Mouse (Mus musculus) myocyte (in vitro differentiated cells): ENCODE measurements around the gene Erbb3. TPM values are rescaled to one million over a fixed set of nuclear protein-coding genes. Genes with fewer than 3 reads are reported as not detected.

ENCODE experiments used
- H3K27me3 ChIP-seq: one replicate; pipeline ENCODE4 v1.6.1; 2011; ENCODE audit not compliant: control insufficient read depth, insufficient read depth, insufficient read length
- H3K36me3 ChIP-seq: one replicate; pipeline ENCODE4 v1.6.1; 2011; ENCODE audit not compliant: control insufficient read depth, insufficient read depth
- H3K4me2 ChIP-seq: one replicate; pipeline ENCODE4 v1.6.1; 2011; ENCODE audit warnings: low read depth, control low read depth
- H3K4me3 ChIP-seq: one replicate; pipeline ENCODE4 v1.5.1; 2011; ENCODE audit warnings: mild to moderate bottlenecking, control low read depth, moderate library complexity
- H3K79me2 ChIP-seq: one replicate; pipeline ENCODE4 v1.6.1; 2011; ENCODE audit not compliant: control insufficient read depth, insufficient read depth
- H3ac ChIP-seq: one replicate; pipeline ENCODE4 v1.6.1; 2011; ENCODE audit not compliant: control insufficient read depth, insufficient read length
- CEBPB ChIP-seq: IDR thresholded peaks from 2 replicates; pipeline ENCODE4 v1.6.1; 2011; ENCODE audit warnings: mild to moderate bottlenecking, moderate library complexity; ENCODE audit not compliant: poor library complexity, insufficient read depth, severe bottlenecking
- E2F4 ChIP-seq: IDR thresholded peaks from one replicate; pipeline ENCODE4 v1.6.1; 2011; ENCODE audit warnings: mild to moderate bottlenecking, control low read depth, moderate library complexity; ENCODE audit not compliant: insufficient read depth
- MAX ChIP-seq: IDR thresholded peaks from one replicate; pipeline ENCODE4 v1.6.1; 2011; ENCODE audit warnings: low read depth, mild to moderate bottlenecking, control low read depth
- MYOD1 ChIP-seq, 3 experiments: IDR thresholded peaks; one replicate each; pipeline ENCODE4 v1.6.1; 2011; ENCODE audit warnings: control low read depth in 2 of 3, low read depth in 2 of 3, mild to moderate bottlenecking in 2 of 3, moderate library complexity in 1 of 3; ENCODE audit not compliant: insufficient read length in 2 of 3, control insufficient read depth in 1 of 3
- MYOG ChIP-seq, 3 experiments: IDR thresholded peaks; one replicate each; pipeline ENCODE4 v1.6.1; 2011; ENCODE audit warnings: control low read depth in 2 of 3, low read depth in 2 of 3, mild to moderate bottlenecking in 2 of 3; ENCODE audit not compliant: insufficient read length in 2 of 3, control insufficient read depth in 1 of 3, insufficient read depth in 1 of 3
- POLR2A ChIP-seq: IDR thresholded peaks from one replicate; pipeline ENCODE4 v1.6.1; 2011; ENCODE audit warnings: low read depth, mild to moderate bottlenecking, control low read depth, moderate library complexity; ENCODE audit not compliant: insufficient read length
- POLR2AphosphoS2 ChIP-seq: IDR thresholded peaks from one replicate; pipeline ENCODE4 v1.6.1; 2011; ENCODE audit warnings: low read depth, control low read depth; ENCODE audit not compliant: insufficient read length
- REST ChIP-seq: IDR thresholded peaks from one replicate; pipeline ENCODE4 v1.6.1; 2011; ENCODE audit warnings: mild to moderate bottlenecking, control low read depth, moderate library complexity; ENCODE audit not compliant: insufficient read depth, insufficient read length
- SRF ChIP-seq: IDR thresholded peaks from one replicate; pipeline ENCODE4 v1.6.1; 2011; ENCODE audit warnings: low read depth; ENCODE audit not compliant: control insufficient read depth, insufficient read length
- TCF12 ChIP-seq: IDR thresholded peaks from one replicate; pipeline ENCODE4 v1.6.1; 2011; ENCODE audit warnings: mild to moderate bottlenecking, control low read depth; ENCODE audit not compliant: poor library complexity, insufficient read depth, severe bottlenecking
- TCF3 ChIP-seq: IDR thresholded peaks from one replicate; pipeline ENCODE4 v1.6.1; 2011; ENCODE audit warnings: low read depth, control low read depth; ENCODE audit not compliant: insufficient read length
- USF1 ChIP-seq: IDR thresholded peaks from one replicate; pipeline ENCODE4 v1.6.1; 2011; ENCODE audit warnings: low read depth, mild to moderate bottlenecking, control low read depth, moderate library complexity
- polyA plus RNA-seq: library from polyadenylated mRNA; unstranded; fragments of >200 nt; fragmentation: generic; extraction: Trizol; gene quantifications from one replicate; pipeline ENCODE4 v1.2.1, GENCODE M21; 2012; ENCODE audit warnings: missing spikeins

Erbb3 gene
- polyA plus RNA-seq, 1 experiment, result 23.3 TPM

DNA sequence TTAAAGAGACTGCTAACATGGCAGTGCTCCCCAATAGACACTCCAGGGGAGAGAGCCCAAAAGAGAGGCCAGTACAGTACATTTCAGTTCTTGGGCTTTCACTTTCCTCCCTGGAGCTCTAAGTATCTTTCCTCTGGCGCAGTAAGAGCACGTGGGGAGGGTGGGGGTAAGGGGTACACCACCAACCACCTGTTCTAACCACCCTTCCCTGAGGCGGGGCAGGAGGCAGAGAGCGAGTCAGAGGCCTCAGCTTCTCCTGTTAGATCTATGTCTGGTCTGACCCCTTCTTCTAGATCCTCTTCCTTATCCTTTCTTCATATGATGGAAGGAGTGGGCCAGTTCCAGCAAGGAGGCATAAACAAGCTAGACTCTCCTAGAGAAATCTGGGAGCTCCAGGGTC, 2.3 kb downstream of the Erbb3 start:
- TF ChIP-seq MYOD1 (IDR thresholded peaks at IDR 0.05; ENCODE audit: control insufficient read depth in 1 of 3, insufficient read length in 2 of 3, low read depth in 2 of 3), result peak in 2 of 3 experiments; percentile 36 to 79
- TF ChIP-seq REST, result no peak
- no peak for TF ChIP-seq POLR2A
- peak in 1 of 3 experiments; percentile 80 for TF ChIP-seq MYOG (IDR thresholded peaks at IDR 0.05; ENCODE audit: control insufficient read depth in 1 of 3, insufficient read depth in 1 of 3, insufficient read length in 2 of 3, low read depth in 2 of 3)
- no peak for TF ChIP-seq TCF3
- TF ChIP-seq POLR2AphosphoS2, result no peak
- no peak for TF ChIP-seq USF1
- Histone ChIP-seq H3K27me3 (no peaks in the 10 kb centered on the region), H3K36me3 (no peaks in the 10 kb centered on the region), H3K4me2 (peak overlapping the region; percentile 86), H3ac (no peak overlapping the region), H3K79me2 (peaks cover 3% of the 10 kb centered on the region), H3K4me3 (peak overlapping the region; percentile 62)

DNA sequence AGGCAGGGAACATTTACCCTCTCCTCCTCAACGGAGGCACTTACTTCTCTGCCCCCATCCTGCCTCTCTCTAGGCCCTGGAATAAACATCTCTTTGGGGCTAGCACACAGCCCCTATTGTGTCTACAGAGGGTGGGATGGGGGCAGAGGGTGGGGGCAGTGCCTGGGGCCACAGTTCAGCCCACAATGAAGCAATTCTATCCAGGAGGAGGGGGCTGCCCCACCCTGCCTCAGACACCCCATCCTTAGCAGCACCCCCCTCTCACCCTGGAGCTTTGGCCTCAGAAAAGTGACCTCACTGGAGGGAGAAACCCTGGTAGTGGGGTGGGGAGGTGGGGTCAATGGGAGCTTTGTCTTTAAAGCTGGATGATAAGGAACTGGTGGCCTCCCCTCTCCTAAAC, 2.9 kb downstream of the Erbb3 start:
- Histone ChIP-seq H3K36me3 (no peaks in the 10 kb centered on the region), H3K27me3 (no peaks in the 10 kb centered on the region), H3K79me2 (peaks cover 3% of the 10 kb centered on the region), H3ac (no peak overlapping the region), H3K4me3 (peak overlapping the region; percentile 62), H3K4me2 (peak overlapping the region; percentile 86)
- TF ChIP-seq TCF3 (no peak), MYOG (IDR thresholded peaks at IDR 0.05; ENCODE audit: control insufficient read depth in 1 of 3, insufficient read depth in 1 of 3, insufficient read length in 2 of 3, low read depth in 2 of 3) (no peak), SRF (no peak), REST (no peak), E2F4 (no peak), USF1 (no peak), MYOD1 (IDR thresholded peaks at IDR 0.05; ENCODE audit: control insufficient read depth in 1 of 3, insufficient read length in 2 of 3, low read depth in 2 of 3) (no peak), MAX (no peak), TCF12 (no peak), POLR2AphosphoS2 (no peak), POLR2A (no peak), CEBPB (no peak)

DNA sequence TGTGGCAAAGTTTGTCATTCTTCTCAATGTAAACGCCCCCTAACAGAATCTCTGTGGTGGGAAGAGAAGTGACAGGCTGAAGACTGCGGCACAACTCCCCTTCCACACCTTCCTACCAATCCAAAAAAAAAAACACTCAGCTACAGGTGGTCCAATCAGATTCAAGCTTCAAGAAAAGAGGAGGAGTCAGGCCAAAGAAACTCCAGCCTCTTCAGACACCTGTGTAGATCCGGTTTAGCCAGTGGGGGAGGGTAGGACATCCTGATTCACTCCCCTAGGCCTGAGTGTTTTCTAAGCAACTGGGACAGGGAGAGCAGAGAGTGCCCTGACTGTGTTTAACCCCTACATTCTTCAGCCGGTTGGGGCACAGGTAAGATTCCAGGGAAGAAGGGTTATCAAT, 5.1 kb downstream of the Erbb3 start:
- Histone ChIP-seq H3K4me3 (no peak overlapping the region), H3K4me2 (peak overlapping the region; percentile 49), H3K36me3 (no peaks in the 10 kb centered on the region), H3ac (no peak overlapping the region), H3K79me2 (peaks cover 3% of the 10 kb centered on the region), H3K27me3 (no peaks in the 10 kb centered on the region)
- TF ChIP-seq USF1, result no peak
- TF ChIP-seq POLR2A, result no peak
- no peak for TF ChIP-seq SRF
- no peak for TF ChIP-seq MAX
- no peak for TF ChIP-seq REST
- TF ChIP-seq POLR2AphosphoS2, result no peak
- TF ChIP-seq MYOG (IDR thresholded peaks at IDR 0.05; ENCODE audit: control insufficient read depth in 1 of 3, insufficient read depth in 1 of 3, insufficient read length in 2 of 3, low read depth in 2 of 3), result no peak
- no peak for TF ChIP-seq MYOD1 (IDR thresholded peaks at IDR 0.05; ENCODE audit: control insufficient read depth in 1 of 3, insufficient read length in 2 of 3, low read depth in 2 of 3)
- no peak for TF ChIP-seq E2F4
- no peak for TF ChIP-seq TCF3
- no peak for TF ChIP-seq CEBPB
- TF ChIP-seq TCF12, result no peak

DNA sequence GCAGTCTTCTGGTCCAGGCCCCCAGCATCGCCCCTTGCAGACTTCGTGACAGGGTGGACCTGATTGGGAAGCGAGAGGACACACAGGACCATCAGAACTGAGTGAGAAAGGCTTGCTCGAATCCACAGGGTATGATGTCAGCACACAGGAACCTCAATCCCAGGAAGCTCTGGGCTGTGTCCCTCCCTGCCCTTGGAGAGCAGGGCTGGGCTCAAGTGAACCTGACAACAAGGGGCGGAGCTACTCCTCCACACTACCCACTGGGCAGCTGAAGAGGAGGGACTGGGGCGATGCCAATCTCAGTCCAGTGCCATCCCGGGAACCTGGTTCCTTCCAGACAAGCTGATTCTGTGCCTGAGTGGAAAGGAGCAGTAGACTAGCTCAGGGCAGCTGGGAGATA, 5.8 kb downstream of the Erbb3 start:
- Histone ChIP-seq H3K36me3 (no peaks in the 10 kb centered on the region), H3K79me2 (peaks cover 3% of the 10 kb centered on the region), H3K27me3 (no peaks in the 10 kb centered on the region), H3K4me2 (peak overlapping the region; percentile 49), H3K4me3 (no peak overlapping the region), H3ac (no peak overlapping the region)
- TF ChIP-seq POLR2A, result peak; percentile 10
- no peak for TF ChIP-seq MYOD1 (IDR thresholded peaks at IDR 0.05; ENCODE audit: control insufficient read depth in 1 of 3, insufficient read length in 2 of 3, low read depth in 2 of 3)
- no peak for TF ChIP-seq SRF
- no peak for TF ChIP-seq E2F4
- TF ChIP-seq MYOG (IDR thresholded peaks at IDR 0.05; ENCODE audit: control insufficient read depth in 1 of 3, insufficient read depth in 1 of 3, insufficient read length in 2 of 3, low read depth in 2 of 3), result peak in 1 of 3 experiments; percentile 49
- TF ChIP-seq POLR2AphosphoS2, result peak; percentile 17
- no peak for TF ChIP-seq CEBPB
- TF ChIP-seq MAX, result no peak
- TF ChIP-seq REST, result no peak

DNA sequence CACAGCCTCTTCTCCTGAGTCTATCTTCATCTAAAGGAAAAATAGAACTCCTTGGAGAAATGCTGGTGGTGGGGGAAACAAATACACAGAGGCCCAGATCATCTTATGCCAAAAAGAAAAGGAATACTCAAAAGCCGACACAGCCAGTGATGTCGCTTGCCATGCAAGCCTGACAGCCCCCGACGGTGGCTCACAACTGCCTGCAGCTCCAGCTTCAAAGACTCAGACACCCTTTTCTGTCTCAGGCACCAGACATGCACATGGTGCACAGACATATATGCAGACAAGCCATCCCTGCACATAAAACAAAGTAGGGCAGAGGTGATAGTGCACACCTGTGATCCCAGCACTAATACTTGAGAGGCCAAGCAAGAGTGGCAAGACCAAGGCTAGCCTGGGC, 9.7 kb downstream of the Erbb3 start:
- Histone ChIP-seq H3K27me3 (no peaks in the 10 kb centered on the region), H3K4me3 (no peak overlapping the region), H3K36me3 (peaks cover 22% of the 10 kb centered on the region), H3ac (no peak overlapping the region), H3K4me2 (no peak overlapping the region), H3K79me2 (no peaks in the 10 kb centered on the region)
- TF ChIP-seq POLR2A (no peak), MYOD1 (IDR thresholded peaks at IDR 0.05; ENCODE audit: control insufficient read depth in 1 of 3, insufficient read length in 2 of 3, low read depth in 2 of 3) (no peak), TCF12 (no peak), MAX (no peak)
